Mouse (Mus musculus) midbrain, embryonic 14.5 days (tissue): Measurements from ENCODE around the gene Atp6v1c2. TPM values are rescaled to one million over a fixed set of nuclear protein-coding genes. Genes with fewer than 3 reads are reported as not detected.

ENCODE experiments used
- ATAC-seq: fragments of 200-750 bp; cut with Nextera tagmentation; 2 replicates; pipeline ENCODE4 v1.8.0; 2017; ENCODE audit warnings: moderate number of reproducible peaks, moderate library complexity; ENCODE audit not compliant: low FRiP score, low TSS enrichment
- DNase-seq: peaks from one replicate; pipeline ENCODE4 v3.0.0-alpha.2; 2015
- H3K27ac ChIP-seq: fragments of 300-500 bp; sonication (generic); replicated peaks from 2 replicates; pipeline ENCODE4 v1.5.1; 2014; ENCODE audit warnings: mild to moderate bottlenecking, low read depth, low read length, moderate library complexity
- H3K27me3 ChIP-seq: fragments of 300-500 bp; sonication (generic); 2 replicates; pipeline ENCODE4 v1.6.1; 2014; ENCODE audit warnings: low read length, control low read depth, mixed read lengths; ENCODE audit not compliant: control insufficient read depth, insufficient read depth
- H3K36me3 ChIP-seq: fragments of 300-500 bp; sonication (generic); 2 replicates; pipeline ENCODE4 v1.6.1; 2014; ENCODE audit warnings: low read length, control low read depth; ENCODE audit not compliant: control insufficient read depth, insufficient read depth
- H3K4me1 ChIP-seq: fragments of 300-500 bp; sonication (generic); 2 replicates; pipeline ENCODE4 v1.6.1; 2014; ENCODE audit warnings: mild to moderate bottlenecking, antibody characterized with exemption, low read length, control low read depth; ENCODE audit not compliant: control insufficient read depth, insufficient read depth
- H3K4me2 ChIP-seq: fragments of 300-500 bp; sonication (generic); 2 replicates; pipeline ENCODE4 v1.6.1; 2014; ENCODE audit warnings: mild to moderate bottlenecking, low read length, moderate library complexity
- H3K4me3 ChIP-seq: fragments of 300-500 bp; sonication (generic); replicated peaks from 2 replicates; pipeline ENCODE4 v1.5.1; 2014; ENCODE audit warnings: low read depth, low read length
- H3K9ac ChIP-seq: fragments of 300-500 bp; sonication (generic); replicated peaks from 2 replicates; pipeline ENCODE4 v1.6.1; 2014; ENCODE audit warnings: mild to moderate bottlenecking, low read length, moderate library complexity
- H3K9me3 ChIP-seq: fragments of 300-500 bp; sonication (generic); 2 replicates; pipeline ENCODE4 v1.6.1; 2016; ENCODE audit warnings: low read length, control low read depth, mixed read lengths; ENCODE audit not compliant: control insufficient read depth
- WGBS: fragments of 180-500 bp; shearing (Covaris S2); extraction: QIAGEN DNeasy Blood & Tissue Kit; methylation state at CpG from one replicate; pipeline ENCODE4 v1.1.7; 2014; 5-methylcytosine and 5-hydroxymethylcytosine counted together
- polyA plus RNA-seq: library from polyadenylated mRNA; unstranded; fragments of >200 nt; fragmentation: Nextera tagmentation; extraction: Ambion mirVana; gene quantifications from 2 replicates; pipeline ENCODE4 v1.2.1, GENCODE M21; 2014

Atp6v1c2 gene
- polyA plus RNA-seq, 1 experiment from 2014 or later, result 0.33 TPM

- peaks cover 5% of the 10 kb centered on the region for H3K4me1 ChIP-seq
- H3K27me3 ChIP-seq, result no peaks in the 10 kb centered on the region
- H3K27ac ChIP-seq, result no peak overlapping the region
- H3K4me2 ChIP-seq, result no peak overlapping the region
- DNase-seq, result no peak
- H3K36me3 ChIP-seq, result peaks cover 92% of the 10 kb centered on the region
- no peak for ATAC-seq
- H3K9ac ChIP-seq, result no peak overlapping the region
- no peak overlapping the region for H3K4me3 ChIP-seq
- H3K9me3 ChIP-seq, result no peaks in the 10 kb centered on the region
- 60% methylated on average over 7 of the region's 7 CpGs for WGBS
Measured at GRCm38 (mm10) chr12:17273841-17274240, 55.3 kb downstream of the Atp6v1c2 start.

DNA sequence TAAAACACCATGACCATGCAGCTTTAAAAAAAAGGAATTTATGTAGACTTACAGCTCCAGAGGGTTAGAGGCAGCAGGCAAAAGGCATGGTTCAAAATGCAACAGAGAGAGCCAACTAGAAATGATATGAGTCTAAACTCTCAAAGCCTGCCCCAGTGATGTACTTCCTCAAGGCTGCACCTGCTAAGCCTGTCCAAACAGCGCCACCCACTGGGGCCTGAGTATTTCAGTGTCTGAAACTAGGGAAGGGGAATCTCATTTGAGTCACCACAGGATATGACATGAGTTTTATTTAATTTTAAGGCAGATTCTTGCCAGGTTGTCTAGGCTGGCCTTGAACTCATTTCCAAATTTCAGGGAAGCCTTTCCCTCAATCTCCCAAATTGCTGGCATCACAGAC lies 57.9 kb downstream of the Atp6v1c2 start:
- no peak overlapping the region for H3K4me2 ChIP-seq
- H3K9me3 ChIP-seq, result no peaks in the 10 kb centered on the region
- H3K4me3 ChIP-seq, result no peak overlapping the region
- WGBS, result 59% methylated on average over 1 of the region's 1 CpGs
- ATAC-seq (no peak), DNase-seq (peak; percentile 49)
- peaks cover 21% of the 10 kb centered on the region for H3K4me1 ChIP-seq
- no peak overlapping the region for H3K9ac ChIP-seq
- H3K27ac ChIP-seq, result no peak overlapping the region
- peaks cover 72% of the 10 kb centered on the region for H3K36me3 ChIP-seq
- H3K27me3 ChIP-seq, result no peaks in the 10 kb centered on the region

GRCm38 (mm10) chr12:17267316-17267715 lies 61.8 kb downstream of the Atp6v1c2 start:
- whole genome bisulfite sequencing, result 9% methylated on average over 4 of the region's 4 CpGs
- H3K36me3 ChIP-seq, result peaks cover 34% of the 10 kb centered on the region
- H3K9ac ChIP-seq, result peak overlapping the region; percentile 90
- H3K27ac ChIP-seq, result no peak overlapping the region
- H3K4me3 ChIP-seq, result peak overlapping the region; percentile 92
- H3K9me3 ChIP-seq, result no peaks in the 10 kb centered on the region
- DNase-seq (peak; percentile 35), ATAC-seq (no peak)
- H3K4me2 ChIP-seq, result peak overlapping the region; percentile 83
- no peaks in the 10 kb centered on the region for H3K27me3 ChIP-seq
- peaks cover 21% of the 10 kb centered on the region for H3K4me1 ChIP-seq

DNA sequence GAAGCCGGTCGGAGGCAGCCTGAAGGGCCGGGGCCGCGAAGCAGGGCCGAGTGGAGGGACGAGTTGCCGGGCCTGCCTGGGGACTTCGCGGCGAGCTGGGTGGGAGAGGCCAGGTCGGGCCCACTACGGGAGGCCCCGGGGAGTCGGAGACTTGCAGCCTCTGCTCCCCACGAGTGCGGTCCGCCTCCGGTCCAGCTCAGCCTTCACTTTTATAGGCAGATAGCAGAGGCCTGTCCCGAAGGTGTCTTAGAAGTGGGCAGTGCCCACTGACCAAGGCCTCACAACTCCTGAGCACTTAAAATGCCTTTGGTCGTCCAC lies 62.5 kb downstream of the Atp6v1c2 start:
- Histone ChIP-seq H3K9me3 (no peaks in the 10 kb centered on the region), H3K4me3 (peak overlapping the region; percentile 92), H3K27me3 (no peaks in the 10 kb centered on the region), H3K9ac (peak overlapping the region; percentile 90), H3K27ac (peak overlapping the region; percentile 83), H3K4me2 (peak overlapping the region; percentile 83), H3K4me1 (peaks cover 21% of the 10 kb centered on the region), H3K36me3 (peaks cover 27% of the 10 kb centered on the region)
- no peak; the same call in 1 of the 2 replicates for ATAC-seq
- under 1% methylated on average over 21 of the region's 21 CpGs for WGBS
- no peak for DNase-seq

DNA sequence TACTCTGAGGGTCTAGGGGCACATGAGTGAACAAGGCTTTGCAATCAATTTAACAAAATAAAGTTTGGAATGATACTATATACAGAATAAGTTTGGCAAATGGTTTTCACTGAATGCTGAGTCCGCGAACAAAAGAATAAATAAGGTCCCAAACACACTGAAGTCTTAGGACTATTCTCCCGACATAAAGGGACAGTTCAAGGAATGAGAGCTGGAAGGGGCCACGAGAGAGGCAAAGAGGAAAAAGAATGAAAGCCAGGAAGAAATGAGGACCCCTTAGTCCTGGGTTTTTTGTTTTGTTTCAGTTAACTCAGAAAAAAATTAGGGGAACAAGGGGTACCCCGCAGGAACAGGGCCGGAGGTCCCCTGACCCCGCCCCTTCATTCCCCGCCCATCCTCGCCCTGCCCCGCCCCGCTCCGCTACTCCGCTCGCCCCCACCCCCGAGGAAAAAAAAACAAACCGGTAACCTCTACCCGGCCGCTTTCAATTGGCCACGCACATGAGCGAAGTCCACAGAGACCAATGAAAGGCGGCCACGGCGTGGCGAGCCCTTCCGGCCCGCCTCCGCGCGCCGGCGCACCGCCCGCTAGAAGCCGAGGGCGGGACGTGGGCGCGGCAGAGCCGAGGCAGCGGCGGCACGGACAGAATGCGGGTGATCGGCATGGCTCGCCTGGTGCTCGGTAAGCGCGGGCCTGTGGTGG lies 63.0 kb downstream of the Atp6v1c2 start, which contains the start of gene Pdia6:
Gene Pdia6, plus strand, starts transcription at position 575 of the 702 bp plus-strand sequence.
- Histone ChIP-seq H3K36me3 (peaks cover 22% of the 10 kb centered on the region), H3K4me2 (peak within 1 kb of the TSS; percentile 83), H3K27me3 (no peaks in the 10 kb centered on the region), H3K27ac (peak within 1 kb of the TSS; percentile 83), H3K9ac (peak within 1 kb of the TSS; percentile 90), H3K4me1 (peaks cover 21% of the 10 kb centered on the region), H3K4me3 (peak within 1 kb of the TSS; percentile 92), H3K9me3 (no peaks in the 10 kb centered on the region)
- ATAC-seq (peak; percentile 99), DNase-seq (peak; percentile 98)
- 2% methylated on average over 46 of the region's 48 CpGs for WGBS

- no peak overlapping the region for H3K27ac ChIP-seq
- DNase-seq (no peak), ATAC-seq (no peak)
- H3K9me3 ChIP-seq, result no peaks in the 10 kb centered on the region
- peaks cover 21% of the 10 kb centered on the region for H3K4me1 ChIP-seq
- H3K36me3 ChIP-seq, result peaks cover 10% of the 10 kb centered on the region; the same call in 1 of the 2 replicates
- WGBS, result 89% methylated on average over 2 of the region's 2 CpGs
- H3K27me3 ChIP-seq, result no peaks in the 10 kb centered on the region
- H3K4me2 ChIP-seq, result no peak overlapping the region
- H3K9ac ChIP-seq, result no peak overlapping the region
- H3K4me3 ChIP-seq, result no peak overlapping the region
Measured at GRCm38 (mm10) chr12:17264826-17265225, 64.3 kb downstream of the Atp6v1c2 start.

DNA sequence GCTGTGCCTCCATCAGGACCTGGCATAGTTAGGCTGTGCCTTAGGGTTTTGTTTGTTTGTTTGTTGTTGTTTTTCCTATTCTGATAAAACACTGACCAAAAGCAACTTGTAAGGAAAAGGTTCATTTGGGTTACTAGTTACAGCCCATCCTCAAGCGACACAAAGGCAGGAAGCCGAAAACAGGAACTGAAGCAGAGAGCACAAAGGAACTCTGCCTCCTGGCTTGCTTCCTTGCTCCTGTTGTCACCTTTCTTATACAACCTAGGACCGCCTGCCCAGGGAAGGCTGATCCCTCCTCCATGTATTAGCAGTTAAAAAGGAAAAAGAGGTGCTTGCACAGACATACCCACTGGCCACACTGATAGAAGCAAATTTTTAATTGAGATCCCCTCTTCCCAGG lies 65.3 kb downstream of the Atp6v1c2 start:
- WGBS, result 80% methylated on average over 3 of the region's 3 CpGs
- DNase-seq, result no peak

GRCm38 (mm10) chr12:17261005-17261404 lies 68.2 kb downstream of the Atp6v1c2 start:
- Histone ChIP-seq H3K27me3 (no peaks in the 10 kb centered on the region; the same call in 1 of the 2 replicates), H3K36me3 (no peaks in the 10 kb centered on the region), H3K4me3 (no peak overlapping the region), H3K9ac (no peak overlapping the region), H3K4me2 (no peak overlapping the region), H3K4me1 (no peaks in the 10 kb centered on the region), H3K27ac (no peak overlapping the region), H3K9me3 (no peaks in the 10 kb centered on the region)
- ATAC-seq (no peak), DNase-seq (no peak)
- 91% methylated on average over 3 of the region's 3 CpGs for WGBS

More for the DNA sequence above, 65.3 kb downstream of the Atp6v1c2 start:
- Histone ChIP-seq H3K36me3 (peaks cover 6% of the 10 kb centered on the region; the same call in 1 of the 2 replicates), H3K27ac (no peak overlapping the region), H3K9ac (no peak overlapping the region), H3K4me1 (peaks cover 17% of the 10 kb centered on the region), H3K4me3 (no peak overlapping the region), H3K27me3 (no peaks in the 10 kb centered on the region), H3K4me2 (no peak overlapping the region), H3K9me3 (no peaks in the 10 kb centered on the region)
- no peak for ATAC-seq

DNA sequence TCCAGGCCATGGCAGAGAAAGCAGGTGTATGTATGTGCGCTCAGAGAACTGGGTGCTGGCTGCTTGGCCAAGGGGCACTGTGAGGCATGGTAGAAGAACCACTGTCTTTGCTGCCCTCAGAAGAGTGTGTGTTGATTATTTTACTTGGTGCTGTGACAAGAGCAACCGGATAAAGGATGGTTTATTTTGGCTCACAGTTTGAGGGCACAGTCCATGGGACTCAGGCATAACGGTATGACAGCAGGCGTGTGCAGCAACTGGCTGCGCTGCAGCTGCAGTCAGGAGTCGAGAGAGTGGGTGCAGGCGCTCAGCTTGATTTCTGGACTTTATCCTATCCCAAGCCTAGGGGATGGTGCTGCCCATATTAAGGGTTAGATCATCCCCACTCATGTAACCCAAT lies 70.7 kb downstream of the Atp6v1c2 start:
- H3K4me3 ChIP-seq, result no peak overlapping the region
- H3K4me2 ChIP-seq, result no peak overlapping the region
- ATAC-seq, result no peak
- no peaks in the 10 kb centered on the region for H3K36me3 ChIP-seq
- H3K9me3 ChIP-seq, result no peaks in the 10 kb centered on the region
- H3K27me3 ChIP-seq, result no peaks in the 10 kb centered on the region; the same call in 1 of the 2 replicates
- no peak for DNase-seq
- H3K9ac ChIP-seq, result no peak overlapping the region
- peaks cover 1% of the 10 kb centered on the region; the same call in 1 of the 2 replicates for H3K4me1 ChIP-seq
- no peak overlapping the region for H3K27ac ChIP-seq
- WGBS, result 90% methylated on average over 7 of the region's 7 CpGs
